Comparison of ENCODE assay signal across 25 mouse cellular contexts in the genomic region with DNA sequence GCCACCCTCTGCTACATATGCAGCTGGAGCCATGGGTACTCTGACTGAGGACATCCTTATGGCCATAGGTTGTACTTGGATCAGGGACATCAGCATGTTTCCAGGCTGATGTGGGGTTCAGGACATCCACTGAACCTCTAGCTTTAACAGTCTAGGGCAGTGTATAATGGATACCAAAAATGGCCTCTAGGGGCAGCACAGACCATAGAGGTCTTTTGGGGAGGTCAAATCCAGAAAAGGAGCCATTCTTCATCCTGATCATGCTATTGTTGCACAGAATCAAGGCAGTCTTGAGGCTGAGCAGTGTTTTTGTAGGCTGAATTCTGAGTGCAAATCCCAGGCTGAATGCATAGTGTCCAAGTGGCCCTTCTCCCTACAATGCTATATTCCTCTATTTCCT.
DNase-seq lines count a peak whose midpoint lies in the region; ATAC-seq and TF ChIP-seq lines count a peak whose summit lies in the region.
"Had no signal": no experiment of that assay in that cellular context is flagged by ENCODE, and none has a peak within 500 bp of the region (broad histone marks: within the 10 kb centered on the region; RNA-seq: fewer than 3 reads in every experiment).

No protein-coding gene starts in this region.

- H3K79me2 ChIP-seq in MEL (ENCODE audit: control insufficient read depth, insufficient read depth, low read length, poor library complexity): no peaks in the 10 kb centered on the region

- H3K4me3 ChIP-seq in layer of hippocampus, adult 2 months: no peak overlapping the region
- H3K4me3 ChIP-seq in midbrain, embryonic 13.5 days (replicated peaks): no peak overlapping the region
- no peak overlapping the region for H3K4me3 ChIP-seq in midbrain, postnatal 0 days (ENCODE audit: low read depth, low read length)
- H3K4me3 ChIP-seq in MEL (ENCODE audit: control insufficient read depth in 1 of 2, insufficient read depth in 1 of 2, low read depth in 2 of 2, low read length in 2 of 2): no peak overlapping the region
- no peak overlapping the region for H3K4me3 ChIP-seq in stomach, embryonic 14.5 days (ENCODE audit: low read depth, low read length)
- H3K4me3 ChIP-seq: forebrain, embryonic 10.5 days; gastrocnemius, adult 2 months; heart, embryonic 15.5 days; limb, embryonic 13.5 days; liver, embryonic 13.5 days; lung, embryonic 15.5 days had no signal

- DNase-seq in layer of hippocampus, adult 2 months (ENCODE audit: low spot score in 2 of 2): no peak
- no peak for DNase-seq in layer of hippocampus, postnatal 10 days (ENCODE audit: low spot score in 2 of 2)
- DNase-seq in midbrain, postnatal 0 days (ENCODE audit: low spot score): no peak
- DNase-seq in MEL (ENCODE audit: low read depth, low spot score): peak; percentile 46
- no peak for DNase-seq in cerebellum, adult 9-11 months
- no peak for DNase-seq in adrenal gland, postnatal 25 days
- DNase-seq: adrenal gland, postnatal 14 days; cerebellum, adult 8-10 months; gastrocnemius, adult 2 months; heart, postnatal 36 days; kidney, postnatal 4 days; layer of hippocampus, adult 9-11 months; liver, embryonic 13.5 days; lung, postnatal 4 days; right cerebral cortex, postnatal 25 days; spleen, adult 18-20 months; thymus, postnatal 14 days had no signal

- ATAC-seq in midbrain, embryonic 13.5 days: peak; percentile 45; the same call in 1 of the 2 replicates
- ATAC-seq in midbrain, postnatal 0 days (ENCODE audit: low FRiP score): no peak
- peak; percentile 14; the same call in 1 of the 2 replicates for ATAC-seq in stomach, embryonic 14.5 days (ENCODE audit: insufficient number of reproducible peaks, insufficient read depth, low FRiP score, low read depth)
- ATAC-seq: hindbrain, embryonic 16.5 days; intestine, embryonic 16.5 days had no signal

- H3K4me2 ChIP-seq in midbrain, embryonic 13.5 days (replicated peaks): no peak overlapping the region
- no peak overlapping the region for H3K4me2 ChIP-seq in midbrain, postnatal 0 days (ENCODE audit: low read depth, low read length, poor library complexity, severe bottlenecking)
- no peak overlapping the region for H3K4me2 ChIP-seq in stomach, embryonic 14.5 days (replicated peaks; ENCODE audit: low read depth, low read length)
- H3K4me2 ChIP-seq: heart, embryonic 15.5 days; limb, embryonic 13.5 days; liver, embryonic 13.5 days; lung, embryonic 15.5 days had no signal

- H3K9ac ChIP-seq in midbrain, embryonic 13.5 days (replicated peaks): no peak overlapping the region
- H3K9ac ChIP-seq in midbrain, postnatal 0 days (replicated peaks; ENCODE audit: low read length, poor library complexity, severe bottlenecking): no peak overlapping the region
- H3K9ac ChIP-seq in MEL (ENCODE audit: control insufficient read depth, low read depth, low read length, poor library complexity, severe bottlenecking): no peak overlapping the region
- H3K9ac ChIP-seq in stomach, embryonic 14.5 days (replicated peaks; ENCODE audit: low read depth, low read length): no peak overlapping the region
- H3K9ac ChIP-seq: heart, embryonic 15.5 days; limb, embryonic 13.5 days; liver, embryonic 13.5 days; lung, embryonic 15.5 days had no signal

- peak; percentile 50 for TF ChIP-seq CTCF in layer of hippocampus, adult 2 months (conservative IDR thresholded peaks at IDR 0.05)
- TF ChIP-seq CTCF in midbrain, postnatal 0 days (IDR thresholded peaks at IDR 0.05): no peak
- peak in 2 of 3 experiments; percentile 53 to 55; a peak in 4 of 6 replicates for TF ChIP-seq CTCF in MEL (IDR thresholded peaks at IDR 0.05 in 2 of 3, conservative IDR thresholded peaks at IDR 0.05 in 1 of 3; ENCODE audit: control insufficient read depth in 1 of 3, insufficient read depth in 1 of 3, low read depth in 2 of 3, low read length in 3 of 3, poor library complexity in 1 of 3, severe bottlenecking in 1 of 3)

- TF ChIP-seq RAD21 in MEL (IDR thresholded peaks at IDR 0.05; ENCODE audit: low read depth, low read length): peak; percentile 51

- H3K27me3 ChIP-seq in midbrain, embryonic 13.5 days: no peaks in the 10 kb centered on the region
- H3K27me3 ChIP-seq in midbrain, postnatal 0 days (ENCODE audit: insufficient read depth, low read length): no peaks in the 10 kb centered on the region
- H3K27me3 ChIP-seq in MEL (ENCODE audit: control insufficient read depth in 1 of 2, insufficient read depth in 2 of 2, low read length in 2 of 2): no peaks in the 10 kb centered on the region
- no peaks in the 10 kb centered on the region for H3K27me3 ChIP-seq in stomach, embryonic 14.5 days (ENCODE audit: control insufficient read depth, insufficient read depth, low read length)
- H3K27me3 ChIP-seq: heart, embryonic 15.5 days; limb, embryonic 13.5 days; liver, embryonic 13.5 days; lung, embryonic 15.5 days had no signal

- TF ChIP-seq POLR2A in MEL (IDR thresholded peaks at IDR 0.05; ENCODE audit: control insufficient read depth in 1 of 2, insufficient read depth in 1 of 2, low read depth in 1 of 2, low read length in 2 of 2, poor library complexity in 1 of 2): no peak

- H3K9me3 ChIP-seq in midbrain, embryonic 13.5 days: no peaks in the 10 kb centered on the region
- no peaks in the 10 kb centered on the region for H3K9me3 ChIP-seq in midbrain, postnatal 0 days (ENCODE audit: low read length)
- H3K9me3 ChIP-seq in MEL (replicated peaks; ENCODE audit: insufficient read depth, low read length): no peaks in the 10 kb centered on the region
- no peaks in the 10 kb centered on the region for H3K9me3 ChIP-seq in stomach, embryonic 14.5 days (ENCODE audit: control insufficient read depth, low read depth, low read length)
- H3K9me3 ChIP-seq: forebrain, embryonic 10.5 days; heart, embryonic 15.5 days; limb, embryonic 13.5 days; liver, embryonic 13.5 days; lung, embryonic 15.5 days had no signal

- H3K4me1 ChIP-seq in midbrain, embryonic 13.5 days (replicated peaks): no peaks in the 10 kb centered on the region
- H3K4me1 ChIP-seq in midbrain, postnatal 0 days (ENCODE audit: insufficient read depth, low read length): no peaks in the 10 kb centered on the region
- H3K4me1 ChIP-seq in MEL (ENCODE audit: control insufficient read depth in 1 of 2, insufficient read depth in 2 of 2, low read length in 2 of 2): peaks cover 0 to 4% of the 10 kb centered on the region in 2 experiments; a peak in 2 of 4 replicates
- H3K4me1 ChIP-seq in stomach, embryonic 14.5 days (ENCODE audit: control insufficient read depth, insufficient read depth, low read length): no peaks in the 10 kb centered on the region
- H3K4me1 ChIP-seq: forebrain, embryonic 10.5 days; heart, embryonic 15.5 days; limb, embryonic 13.5 days; liver, embryonic 13.5 days; lung, embryonic 15.5 days had no signal

- no peaks in the 10 kb centered on the region for H3K36me3 ChIP-seq in midbrain, embryonic 13.5 days
- no peaks in the 10 kb centered on the region for H3K36me3 ChIP-seq in midbrain, postnatal 0 days (ENCODE audit: insufficient read depth, low read length)
- peaks cover 0 to 3% of the 10 kb centered on the region in 2 experiments; a peak in 2 of 4 replicates for H3K36me3 ChIP-seq in MEL (ENCODE audit: control insufficient read depth in 1 of 2, insufficient read depth in 2 of 2, low read length in 2 of 2)
- H3K36me3 ChIP-seq in stomach, embryonic 14.5 days (ENCODE audit: control insufficient read depth, insufficient read depth, low read length): no peaks in the 10 kb centered on the region
- H3K36me3 ChIP-seq: forebrain, embryonic 10.5 days; heart, embryonic 15.5 days; limb, embryonic 13.5 days; liver, embryonic 13.5 days; lung, embryonic 15.5 days had no signal

- H3K27ac ChIP-seq in layer of hippocampus, adult 2 months: no peak overlapping the region
- H3K27ac ChIP-seq in midbrain, embryonic 13.5 days: no peak overlapping the region
- H3K27ac ChIP-seq in midbrain, postnatal 0 days (ENCODE audit: low read depth, low read length): no peak overlapping the region
- H3K27ac ChIP-seq in MEL (ENCODE audit: control insufficient read depth, low read depth, low read length): no peak overlapping the region
- no peak overlapping the region for H3K27ac ChIP-seq in stomach, embryonic 14.5 days (ENCODE audit: low read length)
- H3K27ac ChIP-seq: forebrain, embryonic 10.5 days; gastrocnemius, adult 2 months; heart, embryonic 15.5 days; limb, embryonic 13.5 days; liver, embryonic 13.5 days; lung, embryonic 15.5 days had no signal

- no peak for TF ChIP-seq EP300 in MEL (IDR thresholded peaks at IDR 0.05; ENCODE audit: low read depth in 1 of 2, low read length in 2 of 2)

TF ChIP-seq in MEL, 35 proteins besides CTCF, POLR2A, EP300 and RAD21:
- no peak for TF ChIP-seq MYC (IDR thresholded peaks at IDR 0.05; ENCODE audit: low read depth, low read length)
- TF ChIP-seq USF1 (IDR thresholded peaks at IDR 0.05; ENCODE audit: low read depth, low read length): no peak
- peak; percentile 30 for TF ChIP-seq SMC3 (IDR thresholded peaks at IDR 0.05; ENCODE audit: low read depth, low read length)
TF ChIP-seq in MEL: peak in this region for 1.
